Mouse (Mus musculus) cerebellum, adult 8-10 months (tissue): ENCODE results near the gene Fv1.
A peak's percentile ranks its signal among the peaks of the same experiment; 100 is the strongest.
"Not testable (repeated sequence)": the region's sequence is repeated elsewhere in the genome, so short reads cannot be mapped to it uniquely, and the experiment has no call there.

Experiments
- DNase-seq: peaks from one replicate; pipeline ENCODE4 v3.0.0; 2022

Gene Fv1

GRCm38 (mm10) chr4:147868450-147869031 lies at the start of gene Fv1, which contains the start of gene Miip:
Gene Fv1, plus strand, starts transcription at chr4:147868979.
Gene Miip, minus strand, starts transcription at chr4:147868816.
- DNase-seq: peak; percentile 89

DNA sequence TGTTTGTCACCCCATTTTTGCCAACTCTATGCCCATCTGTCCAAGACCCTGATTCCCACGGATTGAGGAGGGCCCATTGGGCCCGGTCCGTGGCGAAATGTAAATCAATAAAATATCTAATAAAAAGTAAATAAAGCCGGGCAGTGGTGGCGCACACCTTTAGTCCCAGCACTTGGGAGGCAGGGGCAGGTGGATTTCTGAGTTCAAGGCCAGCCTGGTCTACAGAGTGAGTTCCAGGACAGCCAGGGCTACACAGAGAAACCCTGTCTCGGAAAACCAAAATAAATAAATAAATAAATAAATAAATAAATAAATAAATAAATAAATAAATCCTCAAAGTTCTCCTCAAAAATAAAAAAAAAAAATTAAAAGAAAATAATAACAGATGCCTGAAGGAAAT lies 49.1 kb upstream of the Fv1 start:
- DNase-seq: not testable (repeated sequence)

DNA sequence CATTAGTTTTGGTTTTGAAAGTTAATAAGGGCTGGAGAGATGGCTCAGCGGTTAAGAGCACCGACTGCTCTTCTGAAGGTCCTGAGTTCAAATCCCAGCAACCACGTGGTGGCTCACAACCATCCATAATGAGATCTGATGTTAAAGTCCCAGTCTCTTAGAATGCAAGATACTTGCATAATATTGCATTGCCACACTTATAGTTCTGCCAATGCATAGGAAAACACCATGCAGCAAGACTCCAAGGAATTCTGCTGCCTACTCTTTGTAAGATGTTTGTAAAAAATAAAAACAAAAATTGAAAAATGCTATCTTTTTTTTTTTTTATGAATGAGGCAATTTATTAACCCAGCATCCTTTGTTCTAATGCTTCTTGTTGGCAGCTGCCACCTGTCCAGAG lies 47.4 kb upstream of the Fv1 start:
- not testable (repeated sequence) for DNase-seq

GRCm38 (mm10) chr4:147824389-147824788 lies 44.4 kb upstream of the Fv1 start:
- DNase-seq: no peak

GRCm38 (mm10) chr4:147839282-147839681 lies 29.5 kb upstream of the Fv1 start:
- DNase-seq: peak; percentile 25

GRCm38 (mm10) chr4:147842871-147843270 lies 25.9 kb upstream of the Fv1 start:
- no peak for DNase-seq

DNA sequence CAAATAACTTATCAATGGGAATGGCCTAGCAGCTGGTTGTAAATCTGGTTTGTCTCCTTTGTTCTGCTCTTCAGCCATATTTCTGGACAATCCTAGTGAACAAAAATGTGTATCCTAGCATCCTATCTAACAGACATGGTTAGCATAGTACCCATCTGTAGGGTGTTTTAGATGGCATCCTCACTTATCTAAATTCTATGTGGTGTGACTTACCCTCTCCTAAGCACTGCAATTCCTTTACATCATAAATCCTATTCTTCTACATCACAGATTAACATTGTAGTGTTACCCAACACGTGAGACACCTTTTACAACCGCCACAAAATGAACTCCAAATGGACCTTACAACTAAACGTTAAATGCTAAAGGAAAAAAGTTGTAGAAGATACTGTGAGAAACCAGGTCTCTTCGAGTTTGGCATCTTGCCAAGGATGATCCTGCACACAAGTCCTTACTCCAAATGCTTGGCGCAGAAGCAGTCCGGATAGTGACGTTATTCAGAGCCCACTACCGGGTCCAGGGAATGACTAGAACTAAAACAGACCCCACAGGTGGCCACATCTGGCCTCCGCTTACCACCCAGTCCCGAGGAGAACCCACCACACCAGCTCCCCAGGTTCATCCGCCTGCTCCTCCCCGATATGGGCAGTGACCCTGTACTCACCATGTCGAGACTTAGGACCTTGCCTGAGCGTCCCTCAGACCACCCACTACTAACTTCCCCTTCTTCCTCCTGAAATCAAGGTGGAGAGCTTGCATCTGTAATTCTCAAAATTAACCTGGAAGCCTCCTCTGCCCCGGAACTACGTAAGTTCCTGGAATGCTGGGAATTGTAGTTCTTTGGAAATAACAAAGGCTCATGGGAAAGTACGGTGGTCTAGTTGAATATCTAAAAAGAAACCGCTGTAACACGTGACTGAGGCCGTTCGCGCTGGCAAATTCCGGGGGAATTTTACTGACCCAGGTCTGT lies 20.9 kb upstream of the Fv1 start, which contains the start of gene Zfp933:
TSS of gene Zfp933 (minus strand) at position 753 of the 970 bp plus-strand sequence.
- DNase-seq: peak; percentile 73

DNA sequence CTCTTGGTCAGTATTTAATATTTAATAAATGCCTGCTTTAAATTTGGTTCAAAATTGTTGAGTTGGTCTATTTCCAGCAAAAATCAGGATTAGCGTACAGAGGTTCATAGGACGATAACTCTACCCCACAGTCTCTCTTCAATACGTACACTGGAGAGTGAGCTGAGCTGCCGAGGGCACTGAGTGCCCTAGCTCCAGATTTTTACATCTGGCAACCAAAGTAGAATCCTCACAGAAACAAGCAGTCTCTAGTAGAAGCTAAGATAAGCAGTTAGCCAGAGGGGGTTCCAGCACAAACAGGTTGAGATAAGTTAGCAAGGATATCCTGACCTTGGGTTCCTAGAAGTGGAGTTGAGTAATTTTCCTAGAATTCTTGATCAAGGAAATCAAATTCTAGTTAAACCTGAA lies 20.2 kb upstream of the Fv1 start:
- DNase-seq: no peak

DNA sequence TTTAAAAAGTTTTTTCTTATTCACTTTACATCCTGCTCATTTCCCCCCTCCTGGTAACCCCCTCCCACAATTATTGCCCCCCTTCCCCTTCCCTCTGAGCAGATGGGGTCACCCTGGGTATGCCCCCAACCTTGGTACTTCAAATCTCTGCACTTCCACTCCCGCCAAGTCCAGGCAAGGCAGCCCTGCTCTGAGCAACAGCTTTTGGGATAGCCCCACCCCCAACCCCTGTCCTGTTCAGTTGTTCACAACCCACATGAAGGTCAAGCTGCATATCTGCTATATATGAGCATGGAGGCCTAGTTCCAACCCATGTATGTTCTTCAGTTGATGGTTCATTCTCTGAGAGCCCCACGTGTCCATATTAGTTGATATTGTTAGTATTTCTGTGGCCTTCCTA lies 18.0 kb upstream of the Fv1 start:
- DNase-seq: no peak

DNA sequence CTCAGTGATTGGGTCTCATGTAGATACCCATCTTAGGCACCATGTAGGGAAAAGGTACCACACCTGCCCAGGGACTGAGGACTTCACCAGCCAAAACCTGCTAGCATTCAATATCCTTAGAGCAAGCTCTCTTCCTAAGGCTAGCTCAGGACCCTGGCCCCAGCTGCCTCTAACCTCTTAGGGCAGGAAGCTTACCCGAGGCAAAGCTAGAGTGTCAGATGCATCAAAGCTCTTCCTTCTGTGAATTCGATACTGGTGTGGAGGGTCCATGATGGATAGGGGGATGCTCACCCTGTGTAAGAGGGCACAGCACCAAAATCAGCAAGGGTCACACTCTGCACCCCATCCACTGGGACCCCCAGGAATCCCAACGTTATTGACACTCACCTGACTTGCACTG lies 6.7 kb upstream of the Fv1 start:
- DNase-seq: no peak

GRCm38 (mm10) chr4:147865651-147866050 lies 3.1 kb upstream of the Fv1 start:
- no peak for DNase-seq

- no peak for DNase-seq
Observed at GRCm38 (mm10) chr4:147866056-147866455, 2.7 kb upstream of the Fv1 start.

DNA sequence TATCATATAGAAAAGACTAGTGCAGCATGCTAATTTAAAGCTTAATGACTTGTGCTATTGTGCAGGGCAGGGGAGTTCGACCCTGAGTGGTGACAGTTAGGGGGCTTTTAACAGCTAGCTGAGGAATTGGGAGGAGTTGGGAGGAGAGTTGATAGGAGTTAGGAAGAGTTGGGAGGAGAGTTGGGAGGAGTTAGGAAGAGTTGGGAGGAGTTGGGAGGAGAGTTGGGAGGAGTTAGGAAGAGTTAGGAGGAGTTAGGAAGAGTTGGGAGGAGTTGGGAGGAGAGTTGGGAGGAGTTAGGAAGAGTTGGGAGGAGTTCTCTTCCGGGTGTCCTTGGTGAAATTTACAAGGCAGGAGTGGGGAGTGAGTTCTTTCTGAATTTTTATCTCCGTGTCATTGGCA lies 2.0 kb upstream of the Fv1 start:
- not testable (repeated sequence) for DNase-seq

DNA sequence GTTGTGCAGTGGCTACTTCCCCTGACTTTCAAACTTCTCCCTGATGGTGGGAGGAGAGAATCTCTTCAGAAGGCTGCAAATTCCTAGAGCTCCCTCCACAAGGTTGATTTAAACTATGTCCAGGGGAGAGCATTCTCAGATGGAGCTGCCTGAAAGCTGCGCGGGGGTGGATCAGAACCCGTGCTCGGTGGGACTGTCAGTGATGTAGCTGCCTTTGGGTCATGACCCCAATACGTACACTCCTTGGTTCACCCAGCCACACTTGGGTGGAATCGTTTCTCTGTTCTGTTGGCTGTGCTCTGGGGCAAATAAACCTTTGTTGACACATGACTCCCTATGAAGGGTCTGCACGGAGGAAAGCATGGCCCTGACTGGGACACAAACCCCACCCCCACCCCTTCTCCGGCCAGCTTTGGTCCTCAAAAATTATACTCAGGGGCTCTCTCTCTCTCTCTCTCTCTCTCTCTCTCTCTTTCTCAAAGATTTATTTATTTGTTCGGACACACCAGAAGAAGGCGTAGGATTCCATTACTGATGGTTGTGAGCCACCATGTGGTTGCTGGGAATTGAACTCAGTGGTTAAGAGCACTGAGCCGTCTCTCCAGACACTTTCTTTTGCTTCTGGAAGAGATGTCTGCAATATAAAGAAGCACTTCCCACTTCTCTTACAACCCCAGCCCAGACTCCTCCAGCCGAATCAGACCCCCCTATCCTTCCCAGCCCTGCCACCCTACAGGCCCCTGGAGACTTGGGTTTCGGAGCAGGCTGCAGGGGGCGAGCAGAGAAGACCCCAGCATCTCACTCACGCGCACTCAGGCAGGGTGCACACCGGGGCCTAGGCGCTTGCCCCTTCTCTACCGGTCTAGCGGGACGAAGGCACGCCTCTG lies 973 bp upstream of the Fv1 start:
- no peak for DNase-seq

DNA sequence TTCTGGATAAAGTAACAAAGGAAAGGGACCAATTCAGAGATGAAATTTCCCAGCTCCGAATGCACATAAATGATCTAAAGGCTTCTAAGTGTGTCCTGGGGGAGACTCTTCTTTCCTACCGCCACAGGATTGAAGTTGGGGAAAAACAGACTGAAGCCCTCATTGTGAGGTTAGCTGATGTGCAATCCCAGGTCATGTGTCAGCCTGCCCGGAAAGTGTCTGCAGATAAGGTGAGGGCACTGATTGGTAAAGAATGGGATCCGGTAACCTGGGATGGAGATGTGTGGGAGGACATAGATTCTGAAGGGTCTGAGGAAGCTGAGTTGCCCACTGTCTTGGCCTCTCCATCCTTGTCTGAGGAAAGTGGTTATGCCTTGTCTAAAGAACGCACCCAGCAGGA lies 459 bp downstream of the Fv1 start:
- no peak for DNase-seq

GRCm38 (mm10) chr4:147875852-147876575 lies 7.2 kb downstream of the Fv1 start:
- DNase-seq: no peak

DNA sequence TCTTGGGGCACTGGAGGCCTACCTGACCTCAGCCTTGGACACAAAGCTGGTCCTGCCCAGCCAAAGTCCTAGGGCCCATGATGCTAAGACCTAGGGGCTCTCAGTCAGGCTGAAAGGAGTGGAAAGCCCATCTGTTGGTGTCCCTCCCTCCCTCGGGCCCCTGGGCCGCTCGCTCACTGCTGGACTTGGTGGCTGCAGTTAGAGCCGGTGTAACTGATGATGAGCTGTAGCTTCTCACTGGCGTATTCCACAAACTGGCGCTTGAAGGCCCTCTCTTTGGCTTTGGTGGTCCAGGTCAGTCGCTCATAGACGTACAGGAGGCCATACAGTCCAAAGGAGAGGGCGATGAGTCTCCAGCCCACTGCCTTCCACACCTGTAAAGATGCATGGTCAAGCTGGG lies 9.8 kb downstream of the Fv1 start:
- no peak for DNase-seq

GRCm38 (mm10) chr4:147879456-147879855 lies 10.7 kb downstream of the Fv1 start:
- DNase-seq: no peak

DNA sequence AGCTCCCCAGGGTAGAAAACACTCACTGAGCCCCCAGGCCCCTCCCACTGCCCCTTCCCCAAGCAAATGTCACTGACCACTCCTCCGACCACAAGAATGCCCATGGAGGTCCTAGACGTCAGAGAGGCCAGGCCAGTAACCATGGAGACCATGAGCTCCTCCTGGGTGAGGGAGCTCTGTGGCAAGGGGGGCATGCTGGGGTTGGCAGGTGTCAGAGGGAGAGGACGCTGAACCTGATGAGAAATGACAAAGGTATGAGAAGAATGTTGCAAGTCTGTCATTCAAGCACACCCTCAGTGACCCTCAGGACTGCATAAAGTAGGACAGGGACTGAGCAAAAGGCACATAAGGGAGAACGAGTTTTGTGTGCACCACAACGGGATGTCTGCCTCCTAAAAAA lies 11.1 kb downstream of the Fv1 start:
- DNase-seq: no peak

DNA sequence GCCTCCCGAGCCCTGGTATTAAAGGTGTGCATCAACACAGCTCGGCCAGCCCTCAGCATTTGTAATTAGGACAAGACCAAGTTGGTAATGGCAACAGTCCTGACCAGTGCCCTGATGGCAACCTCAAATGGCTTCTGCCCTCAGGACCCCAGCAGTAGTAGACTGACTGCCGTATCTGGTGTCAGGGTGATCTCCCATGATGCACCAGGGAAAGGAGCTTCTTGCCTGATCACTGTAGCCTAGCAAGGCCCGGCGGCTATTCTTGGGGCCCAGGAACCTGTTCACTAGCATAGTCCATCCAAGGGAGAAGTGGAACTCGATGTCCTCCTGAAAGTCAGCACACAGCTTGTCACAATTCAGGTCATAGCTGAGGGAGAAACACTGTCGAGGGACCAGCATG lies 13.0 kb downstream of the Fv1 start:
- no peak for DNase-seq

- DNase-seq: no peak
Observed at GRCm38 (mm10) chr4:147883041-147883440, 14.3 kb downstream of the Fv1 start.

DNA sequence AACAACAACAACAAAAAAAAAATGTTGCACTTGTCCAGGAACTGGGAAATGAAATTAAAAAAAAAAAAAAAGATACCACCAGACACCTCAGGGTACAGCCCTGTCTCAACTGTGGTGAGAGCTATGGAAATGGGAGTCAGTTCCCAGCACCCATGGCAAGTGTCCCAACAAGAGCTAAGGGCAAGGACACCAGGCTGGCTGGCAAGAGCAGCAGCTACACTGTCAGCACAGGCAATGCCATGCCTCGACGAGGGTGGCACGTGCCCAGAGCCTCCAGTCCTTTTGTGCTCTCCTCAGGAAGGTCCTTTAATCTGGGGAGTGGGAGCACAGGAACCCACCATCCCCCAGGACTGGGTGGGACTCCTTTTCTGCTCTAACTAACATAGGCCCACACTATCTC lies 15.4 kb downstream of the Fv1 start:
- no peak for DNase-seq
